In the genomic region with DNA sequence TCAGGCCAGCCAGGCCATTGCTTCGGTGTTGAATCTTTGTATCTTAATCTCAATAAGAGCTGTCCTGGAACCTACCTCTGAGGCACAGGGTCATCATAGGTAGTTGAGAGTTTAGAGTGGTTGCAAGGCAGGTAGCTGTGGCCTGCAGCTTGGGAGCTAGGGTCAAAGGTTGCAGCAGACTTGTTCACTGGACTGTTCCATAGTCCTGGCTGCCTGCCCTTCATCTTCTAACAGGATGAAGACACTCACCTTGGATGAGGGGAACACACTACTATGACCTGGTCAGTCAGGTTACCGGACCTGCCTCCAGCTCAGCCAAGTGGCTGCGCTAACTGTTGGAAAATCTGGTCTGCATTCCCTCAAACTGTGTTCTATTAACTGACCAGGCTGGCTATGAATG, we compare ENCODE assay signal across 22 mouse cellular contexts. TPM values are rescaled to one million over a fixed set of nuclear protein-coding genes. Genes with fewer than 3 reads are reported as not detected.
DNase-seq lines count a peak whose midpoint lies in the region; ATAC-seq lines count a peak whose summit lies in the region.
"Had no signal": no experiment of that assay in that cellular context is flagged by ENCODE, and none has a peak within 500 bp of the region (broad histone marks: within the 10 kb centered on the region; RNA-seq: fewer than 3 reads in every experiment).

No protein-coding gene starts in this region.

- peak overlapping the region; percentile 20; the same call in 1 of the 2 replicates for H3K9ac ChIP-seq in liver, embryonic 13.5 days
- H3K9ac ChIP-seq: embryonic facial prominence, embryonic 15.5 days; liver, embryonic 14.5 days; lung, embryonic 15.5 days; midbrain, embryonic 15.5 days; stomach, embryonic 15.5 days had no signal

- peak overlapping the region; percentile 59; the same call in 1 of the 2 replicates for H3K27ac ChIP-seq in liver, embryonic 13.5 days
- H3K27ac ChIP-seq: embryonic facial prominence, embryonic 15.5 days; hindbrain, postnatal 0 days; liver, embryonic 14.5 days; lung, embryonic 15.5 days; midbrain, embryonic 15.5 days; stomach, embryonic 15.5 days had no signal

- no peak overlapping the region for H3K4me3 ChIP-seq in liver, embryonic 13.5 days (replicated peaks)
- H3K4me3 ChIP-seq: embryonic facial prominence, embryonic 15.5 days; limb, embryonic 10.5 days; lung, embryonic 15.5 days; midbrain, embryonic 15.5 days; myocyte; neural tube, embryonic 13.5 days; stomach, embryonic 15.5 days had no signal

- H3K4me1 ChIP-seq in liver, embryonic 13.5 days (replicated peaks) = peaks cover 92% of the 10 kb centered on the region

- peak; percentile 86 for DNase-seq in heart, adult 11 months
- DNase-seq in heart, adult 18-20 months = no peak
- DNase-seq in liver, embryonic 13.5 days = no peak
- no peak for DNase-seq in liver
- DNase-seq in kidney, postnatal 10 days = peak; percentile 38
- peak; percentile 82 to 86 for DNase-seq in kidney, postnatal 36 days
- DNase-seq in embryo, embryonic 10.5 days (ENCODE audit: low spot score) = no peak
- DNase-seq: adrenal gland, adult 2 months; right cerebral cortex, adult 18-20 months; right cerebral cortex, postnatal 4 days; thymus, postnatal 25 days had no signal

- no peaks in the 10 kb centered on the region for H3K9me3 ChIP-seq in liver, embryonic 13.5 days (replicated peaks)
- H3K9me3 ChIP-seq: embryonic facial prominence, embryonic 15.5 days; limb, embryonic 10.5 days; lung, embryonic 15.5 days; midbrain, embryonic 15.5 days; neural tube, embryonic 13.5 days; stomach, embryonic 15.5 days had no signal

- 90% methylated on average over 3 of the region's 3 CpGs for WGBS in liver, embryonic 13.5 days (ENCODE audit: insufficient replicate concordance)

- ATAC-seq in liver, embryonic 13.5 days (ENCODE audit: low read depth) = no peak
- ATAC-seq: hindbrain, postnatal 0 days; intestine, embryonic 16.5 days; midbrain, embryonic 15.5 days had no signal

- no peak overlapping the region for H3K4me2 ChIP-seq in liver, embryonic 13.5 days
- H3K4me2 ChIP-seq: embryonic facial prominence, embryonic 15.5 days; heart, embryonic 11.5 days; lung, embryonic 15.5 days; midbrain, embryonic 15.5 days; neural tube, embryonic 13.5 days; stomach, embryonic 15.5 days had no signal

- H3K36me3 ChIP-seq in liver, embryonic 13.5 days = no peaks in the 10 kb centered on the region
- H3K36me3 ChIP-seq: embryonic facial prominence, embryonic 15.5 days; lung, embryonic 15.5 days; midbrain, embryonic 15.5 days; neural tube, embryonic 13.5 days; stomach, embryonic 15.5 days had no signal

- H3K27me3 ChIP-seq in liver, embryonic 13.5 days = no peaks in the 10 kb centered on the region
- H3K27me3 ChIP-seq: embryonic facial prominence, embryonic 15.5 days; lung, embryonic 15.5 days; midbrain, embryonic 15.5 days; neural tube, embryonic 13.5 days; stomach, embryonic 15.5 days had no signal

RNA-seq across cellular contexts. Expression of gene Txnrd2, which starts 35.1 kb away (rescaled TPM):
- 10 to 100 TPM; 42.9 to 44.4 TPM for total RNA-seq in heart, adult 18-20 months (2021)
- 105 and 112 TPM in 2 replicates for polyA plus RNA-seq in liver, embryonic 13.5 days (2015; fragmentation: Nextera tagmentation; extraction: Ambion mirVana)

RNA-seq across cellular contexts. Expression of gene Comt, which starts 35.5 kb away (rescaled TPM):
- total RNA-seq in heart, adult 18-20 months (2021) = 100 to 1,000 TPM; 123 to 141 TPM
- 109 and 110 TPM in 2 replicates for polyA plus RNA-seq in liver, embryonic 13.5 days (2015; fragmentation: Nextera tagmentation; extraction: Ambion mirVana)

RNA-seq across cellular contexts. Expression of gene Arvcf, which starts 43.1 kb away (rescaled TPM):
- 10 to 100 TPM; 13.1 to 15.1 TPM for total RNA-seq in heart, adult 18-20 months (2021)
- polyA plus RNA-seq in liver, embryonic 13.5 days (2015; fragmentation: Nextera tagmentation; extraction: Ambion mirVana) = 7.6 and 7.9 TPM in 2 replicates

RNA-seq across cellular contexts. Expression of gene Tango2, which starts 43.2 kb away (rescaled TPM):
- 100 to 1,000 TPM; 170 to 176 TPM for total RNA-seq in heart, adult 18-20 months (2021)
- polyA plus RNA-seq in liver, embryonic 13.5 days (2015; fragmentation: Nextera tagmentation; extraction: Ambion mirVana) = 69.6 and 71.4 TPM in 2 replicates

Comparison
In these comparisons a context has a peak if more than half of its experiments do, and no peak if none do; other contexts are left out.
1. DNase-seq: peak in heart, adult 11 months (single experiment), kidney, postnatal 10 days (single experiment) and kidney, postnatal 36 days (2 of 2); none in heart, adult 18-20 months (0 of 2), liver, embryonic 13.5 days (single experiment), liver (single experiment) and embryo, embryonic 10.5 days (single experiment).